Mouse (Mus musculus) heart, embryonic 14.5 days (tissue): ENCODE measurements at regions not wholly inside any gene's neighbourhood (a gene's known extent, or its start where the extent isn't known, plus 50 kb on each side); places are given as distances from the start of the nearest gene placed in this dataset.
A peak's percentile ranks its signal among the peaks of the same experiment; 100 is the strongest.

ENCODE experiments used
- ATAC-seq: fragments of 200-750 bp; cut with Nextera tagmentation; 2 replicates; pipeline ENCODE4 v1.8.0; 2017; ENCODE audit warnings: low read depth, moderate TSS enrichment; ENCODE audit not compliant: insufficient number of reproducible peaks, insufficient read depth, low FRiP score
- H3K27ac ChIP-seq, 2 experiments: fragments of 200-500 bp in 1 of 2; fragments of 300-500 bp in 1 of 2; sonication (generic) in 1 of 2; replicated peaks in 1 of 2; 2 replicates each; pipeline ENCODE4 v1.5.1; 2012 to 2014; ENCODE audit warnings: low read depth in 2 of 2, low read length in 2 of 2, control low read depth in 1 of 2, mild to moderate bottlenecking in 1 of 2, mixed read lengths in 1 of 2; ENCODE audit not compliant: control insufficient read depth in 1 of 2, insufficient read depth in 1 of 2
- H3K27me3 ChIP-seq: fragments of 300-500 bp; sonication (generic); 2 replicates; pipeline ENCODE4 v1.6.1; 2014; ENCODE audit warnings: mild to moderate bottlenecking, low read length, control low read depth; ENCODE audit not compliant: control insufficient read depth, insufficient read depth
- H3K36me3 ChIP-seq: fragments of 300-500 bp; sonication (generic); 2 replicates; pipeline ENCODE4 v1.6.1; 2014; ENCODE audit warnings: mild to moderate bottlenecking, control low read depth, low read length, mixed read lengths; ENCODE audit not compliant: control insufficient read depth, insufficient read depth
- H3K4me1 ChIP-seq, 2 experiments: fragments of 200-500 bp in 1 of 2; fragments of 300-500 bp in 1 of 2; sonication (generic) in 1 of 2; 2 replicates each; pipeline ENCODE4 v1.6.1; 2012 to 2014; ENCODE audit warnings: low read length in 2 of 2, control low read depth in 1 of 2, mixed read lengths in 1 of 2; ENCODE audit not compliant: control insufficient read depth in 2 of 2, insufficient read depth in 2 of 2
- H3K4me2 ChIP-seq: fragments of 300-500 bp; sonication (generic); 2 replicates; pipeline ENCODE4 v1.6.1; 2014; ENCODE audit warnings: mild to moderate bottlenecking, low read length
- H3K4me3 ChIP-seq, 2 experiments: fragments of 200-500 bp in 1 of 2; fragments of 300-500 bp in 1 of 2; sonication (generic) in 1 of 2; 2 replicates each; pipeline ENCODE4 v1.5.1; 2012 to 2014; ENCODE audit warnings: low read length in 2 of 2, mild to moderate bottlenecking in 2 of 2, control low read depth in 1 of 2, low read depth in 1 of 2, moderate library complexity in 1 of 2; ENCODE audit not compliant: control insufficient read depth in 1 of 2, insufficient read depth in 1 of 2
- H3K9ac ChIP-seq: fragments of 300-500 bp; sonication (generic); 2 replicates; pipeline ENCODE4 v1.6.1; 2014; ENCODE audit warnings: mild to moderate bottlenecking, low read length
- H3K9me3 ChIP-seq: fragments of 300-500 bp; sonication (generic); 2 replicates; pipeline ENCODE4 v1.6.1; 2016; ENCODE audit warnings: low read length, control low read depth; ENCODE audit not compliant: control insufficient read depth
- WGBS: fragments of 180-500 bp; shearing (Covaris S2); extraction: QIAGEN DNeasy Blood & Tissue Kit; methylation state at CpG from one replicate; pipeline ENCODE4 v1.1.7; 2014; 5-methylcytosine and 5-hydroxymethylcytosine counted together

- Histone ChIP-seq H3K9me3 (no peaks in the 10 kb centered on the region), H3K9ac (no peak overlapping the region), H3K4me1 (peaks cover 7 to 11% of the 10 kb centered on the region in 2 experiments), H3K27me3 (no peaks in the 10 kb centered on the region), H3K27ac (no peak overlapping the region), H3K36me3 (no peaks in the 10 kb centered on the region), H3K4me2 (no peak overlapping the region), H3K4me3 (no peak overlapping the region)
- 0 out of 2 replicates have a peak, but pooled peaks have one; percentile 15 for ATAC-seq
- WGBS, result 8% methylated on average over 5 of the region's 5 CpGs
Observed at GRCm38 (mm10) chr7:98778929-98779328, 56.0 kb upstream of the Wnt11 start.

GRCm38 (mm10) chr7:98783521-98783920 lies 51.4 kb upstream of the Wnt11 start:
- ATAC-seq, result no peak
- Histone ChIP-seq H3K4me3 (no peak overlapping the region), H3K4me2 (peak overlapping the region; percentile 28; the same call in 1 of the 2 replicates), H3K4me1 (peaks cover 19 to 24% of the 10 kb centered on the region in 2 experiments), H3K9me3 (no peaks in the 10 kb centered on the region), H3K9ac (no peak overlapping the region), H3K36me3 (no peaks in the 10 kb centered on the region), H3K27ac (peak overlapping the region; percentile 71 to 74), H3K27me3 (no peaks in the 10 kb centered on the region)
- WGBS, result 39% methylated on average over 5 of the region's 5 CpGs

- no peaks in the 10 kb centered on the region for H3K27me3 ChIP-seq
- H3K9ac ChIP-seq, result peak overlapping the region; percentile 35
- peaks cover 21 to 25% of the 10 kb centered on the region in 2 experiments for H3K4me1 ChIP-seq
- H3K4me2 ChIP-seq, result peak overlapping the region; percentile 28
- peak; percentile 88 for ATAC-seq
- H3K36me3 ChIP-seq, result no peaks in the 10 kb centered on the region
- H3K27ac ChIP-seq, result peak overlapping the region; percentile 71 to 74
- no peaks in the 10 kb centered on the region for H3K9me3 ChIP-seq
- WGBS, result 7% methylated on average over 7 of the region's 7 CpGs
- no peak overlapping the region for H3K4me3 ChIP-seq
Observed at GRCm38 (mm10) chr7:98783954-98784353, 51.0 kb upstream of the Wnt11 start.

GRCm38 (mm10) chr7:98784369-98784931 lies 50.5 kb upstream of the Wnt11 start:
- no peaks in the 10 kb centered on the region for H3K9me3 ChIP-seq
- peak overlapping the region; percentile 28 for H3K4me2 ChIP-seq
- H3K27ac ChIP-seq, result peak overlapping the region; percentile 71 to 74
- 0 out of 2 replicates have a peak, but pooled peaks have one; percentile 17 for ATAC-seq
- peaks cover 24 to 30% of the 10 kb centered on the region in 2 experiments for H3K4me1 ChIP-seq
- 51% methylated on average over 15 of the region's 15 CpGs for WGBS
- H3K36me3 ChIP-seq, result no peaks in the 10 kb centered on the region
- peak overlapping the region; percentile 35 for H3K9ac ChIP-seq
- no peaks in the 10 kb centered on the region for H3K27me3 ChIP-seq
- H3K4me3 ChIP-seq, result no peak overlapping the region
